Mouse (Mus musculus): ENCODE results near the gene Gm10775.

GRCm38 (mm10) chr13:65242319-65242787, 17.0 kb upstream of the Gm10775 start:
- TF ChIP-seq CTCF (IDR thresholded peaks at IDR 0.05; ENCODE audit: extremely low read depth, insufficient read length, insufficient replicate concordance, low read depth, low read length), result no peak
- no peak for TF ChIP-seq POLR2A (IDR thresholded peaks at IDR 0.05; ENCODE audit: low read depth, low read length)
